14 mouse cellular contexts compared by ENCODE assay signal in genomic region chr19:5486286-5486685, GRCm38 (mm10). TPM values are rescaled to one million over a fixed set of nuclear protein-coding genes. Genes with fewer than 3 reads are reported as not detected.
DNase-seq lines count a peak whose midpoint lies in the region; ATAC-seq and TF ChIP-seq lines count a peak whose summit lies in the region.
"Had no signal": no experiment of that assay in that cellular context is flagged by ENCODE, and none has a peak within 500 bp of the region (broad histone marks: within the 10 kb centered on the region; RNA-seq: fewer than 3 reads in every experiment).

No protein-coding gene starts in this region.

- peaks cover 43% of the 10 kb centered on the region for H3K36me3 ChIP-seq in heart, embryonic 15.5 days
- H3K36me3 ChIP-seq in limb, embryonic 10.5 days = peaks cover 56% of the 10 kb centered on the region
- H3K36me3 ChIP-seq in neural tube, embryonic 15.5 days = peaks cover 42% of the 10 kb centered on the region

- H3K9ac ChIP-seq in heart, embryonic 15.5 days = peak overlapping the region; percentile 4; the same call in 1 of the 2 replicates
- no peak overlapping the region for H3K9ac ChIP-seq in neural tube, embryonic 15.5 days (replicated peaks)

- DNase-seq in heart, adult 18-20 months = no peak
- peak; percentile 64 for DNase-seq in testis, postnatal 10 days (ENCODE audit: low spot score)
- no peak for DNase-seq in testis, postnatal 14 days (ENCODE audit: low spot score)
- no peak for DNase-seq in limb, embryonic 10.5 days (ENCODE audit: low spot score)
- no peak for DNase-seq in ovary, adult 18-20 months (ENCODE audit: low spot score)
- DNase-seq in layer of hippocampus, adult 2 months (ENCODE audit: low spot score in 2 of 2) = no peak
- DNase-seq: kidney, adult 11 months; right cerebral cortex, postnatal 25 days had no signal

- H3K9me3 ChIP-seq in heart, embryonic 15.5 days (replicated peaks) = no peaks in the 10 kb centered on the region
- H3K9me3 ChIP-seq in limb, embryonic 10.5 days (replicated peaks) = no peaks in the 10 kb centered on the region
- no peaks in the 10 kb centered on the region for H3K9me3 ChIP-seq in neural tube, embryonic 15.5 days (replicated peaks)
- H3K9me3 ChIP-seq: liver, embryonic 15.5 days had no signal

- H3K4me3 ChIP-seq in heart, embryonic 15.5 days = no peak overlapping the region
- H3K4me3 ChIP-seq in limb, embryonic 10.5 days = peak overlapping the region; percentile 97
- H3K4me3 ChIP-seq in neural tube, embryonic 15.5 days (replicated peaks) = no peak overlapping the region
- no peak overlapping the region for H3K4me3 ChIP-seq in layer of hippocampus, adult 2 months
- H3K4me3 ChIP-seq: left cerebral cortex, adult 2 months had no signal

- peaks cover 28% of the 10 kb centered on the region for H3K4me1 ChIP-seq in heart, embryonic 15.5 days (replicated peaks)
- H3K4me1 ChIP-seq in limb, embryonic 10.5 days = peaks cover 34% of the 10 kb centered on the region
- H3K4me1 ChIP-seq in neural tube, embryonic 15.5 days = peaks cover 35% of the 10 kb centered on the region

- 78% methylated on average over 8 of the region's 8 CpGs for WGBS in heart, embryonic 15.5 days
- 93% methylated on average over 8 of the region's 8 CpGs for WGBS in limb, embryonic 10.5 days
- WGBS in neural tube, embryonic 15.5 days = 88% methylated on average over 8 of the region's 8 CpGs

- no peak for TF ChIP-seq CTCF in layer of hippocampus, adult 2 months (conservative IDR thresholded peaks at IDR 0.05)

- no peak overlapping the region for H3K27ac ChIP-seq in heart, embryonic 15.5 days
- no peak overlapping the region for H3K27ac ChIP-seq in limb, embryonic 10.5 days
- H3K27ac ChIP-seq in neural tube, embryonic 15.5 days (replicated peaks) = no peak overlapping the region
- H3K27ac ChIP-seq in layer of hippocampus, adult 2 months = no peak overlapping the region
- H3K27ac ChIP-seq: left cerebral cortex, adult 2 months; liver, embryonic 15.5 days had no signal

- no peak for ATAC-seq in heart, embryonic 15.5 days (replicated peaks; ENCODE audit: insufficient number of reproducible peaks, insufficient read depth, low FRiP score, low read depth)
- no peak for ATAC-seq in neural tube, embryonic 15.5 days (ENCODE audit: low FRiP score)

- H3K27me3 ChIP-seq in heart, embryonic 15.5 days = no peaks in the 10 kb centered on the region
- no peaks in the 10 kb centered on the region for H3K27me3 ChIP-seq in limb, embryonic 10.5 days (ENCODE audit: low read depth, poor library complexity, severe bottlenecking)
- H3K27me3 ChIP-seq in neural tube, embryonic 15.5 days (replicated peaks) = no peaks in the 10 kb centered on the region
- H3K27me3 ChIP-seq: liver, embryonic 15.5 days had no signal

- no peak overlapping the region for H3K4me2 ChIP-seq in heart, embryonic 15.5 days
- 0 out of 2 replicates have a peak overlapping the region, but pooled peaks have one; percentile 85 for H3K4me2 ChIP-seq in neural tube, embryonic 15.5 days

RNA-seq across cellular contexts. Expression of gene Mus81, which starts 1.9 kb away (rescaled TPM):
- polyA plus RNA-seq in heart, embryonic 15.5 days (2015; fragmentation: Nextera tagmentation; extraction: Ambion mirVana) = 33.8 and 48.7 TPM in 2 replicates
- 10 to 100 TPM; 16.9 to 24.2 TPM for total RNA-seq in heart, adult 18-20 months (2021)
- polyA plus RNA-seq in limb, embryonic 10.5 days (2016; fragmentation: Nextera tagmentation; extraction: Ambion mirVana) = 38.2 and 40.4 TPM in 2 replicates
- polyA plus RNA-seq in neural tube, embryonic 15.5 days (2015; fragmentation: Nextera tagmentation; extraction: Ambion mirVana) = 48.0 and 48.4 TPM in 2 replicates
- total RNA-seq in layer of hippocampus, adult 2 months (2021) = 10 to 100 TPM; 40.9 to 42.9 TPM

RNA-seq across cellular contexts. Expression of gene Cfl1, which starts 4.0 kb away (rescaled TPM):
- polyA plus RNA-seq in heart, embryonic 15.5 days (2015; fragmentation: Nextera tagmentation; extraction: Ambion mirVana) = 1,578 and 1,766 TPM in 2 replicates
- total RNA-seq in heart, adult 18-20 months (2021) = 100 to 1,000 TPM; 184 to 211 TPM
- 3,106 and 3,128 TPM in 2 replicates for polyA plus RNA-seq in limb, embryonic 10.5 days (2016; fragmentation: Nextera tagmentation; extraction: Ambion mirVana)
- 3,233 and 3,320 TPM in 2 replicates for polyA plus RNA-seq in neural tube, embryonic 15.5 days (2015; fragmentation: Nextera tagmentation; extraction: Ambion mirVana)
- 1,000 to 10,000 TPM; 1,280 to 1,287 TPM for total RNA-seq in layer of hippocampus, adult 2 months (2021)

RNA-seq across cellular contexts. Expression of gene Efemp2, which starts 12.5 kb away (rescaled TPM):
- 65.6 and 95.4 TPM in 2 replicates for polyA plus RNA-seq in heart, embryonic 15.5 days (2015; fragmentation: Nextera tagmentation; extraction: Ambion mirVana)
- 1 to 10 TPM; 7.2 to 7.9 TPM for total RNA-seq in heart, adult 18-20 months (2021)
- 85.6 and 99.7 TPM in 2 replicates for polyA plus RNA-seq in limb, embryonic 10.5 days (2016; fragmentation: Nextera tagmentation; extraction: Ambion mirVana)
- 54.0 and 62.6 TPM in 2 replicates for polyA plus RNA-seq in neural tube, embryonic 15.5 days (2015; fragmentation: Nextera tagmentation; extraction: Ambion mirVana)
- 10 to 100 TPM; 13.2 to 14.1 TPM for total RNA-seq in layer of hippocampus, adult 2 months (2021)

RNA-seq across cellular contexts. Expression of gene 1700020D05Rik, which starts 17.3 kb away (rescaled TPM):
- polyA plus RNA-seq in heart, embryonic 15.5 days (2015; fragmentation: Nextera tagmentation; extraction: Ambion mirVana) = 0.14 and 0.16 TPM in 2 replicates
- under 1 TPM; 0.35 to 0.57 TPM for total RNA-seq in heart, adult 18-20 months (2021)
- not detected in 2 replicates for polyA plus RNA-seq in limb, embryonic 10.5 days (2016; fragmentation: Nextera tagmentation; extraction: Ambion mirVana)
- 0.20 and 0.42 TPM in 2 replicates for polyA plus RNA-seq in neural tube, embryonic 15.5 days (2015; fragmentation: Nextera tagmentation; extraction: Ambion mirVana)
- total RNA-seq in layer of hippocampus, adult 2 months (2021) = 1 to 10 TPM; 6.2 to 9.1 TPM
- polyA plus RNA-seq: heart, postnatal 0 days had no signal

RNA-seq across cellular contexts. Expression of gene Ctsw, which starts 18.0 kb away (rescaled TPM):
- 1.4 and 3.5 TPM in 2 replicates for polyA plus RNA-seq in heart, embryonic 15.5 days (2015; fragmentation: Nextera tagmentation; extraction: Ambion mirVana)
- 1 to 10 TPM in 1 of 2 experiments, under 1 TPM in 1; 0.25 to 1.5 TPM for total RNA-seq in heart, adult 18-20 months (2021)
- 1.6 and 1.9 TPM in 2 replicates for polyA plus RNA-seq in limb, embryonic 10.5 days (2016; fragmentation: Nextera tagmentation; extraction: Ambion mirVana)
- 4.5 and 9.0 TPM in 2 replicates for polyA plus RNA-seq in neural tube, embryonic 15.5 days (2015; fragmentation: Nextera tagmentation; extraction: Ambion mirVana)
- total RNA-seq in layer of hippocampus, adult 2 months (2021) = under 1 TPM in 1 of 2 experiments, not detected in 1; 0.31 TPM
- polyA plus RNA-seq: testis, adult 2 months had no signal
